Mouse (Mus musculus): ENCODE measurements around the gene Ggps1. TPM values are rescaled to one million over a fixed set of nuclear protein-coding genes. Genes with fewer than 3 reads are reported as not detected.

Ggps1 gene
- polyA plus RNA-seq, 1 experiment from 2014 or later: 50.3 TPM

DNA sequence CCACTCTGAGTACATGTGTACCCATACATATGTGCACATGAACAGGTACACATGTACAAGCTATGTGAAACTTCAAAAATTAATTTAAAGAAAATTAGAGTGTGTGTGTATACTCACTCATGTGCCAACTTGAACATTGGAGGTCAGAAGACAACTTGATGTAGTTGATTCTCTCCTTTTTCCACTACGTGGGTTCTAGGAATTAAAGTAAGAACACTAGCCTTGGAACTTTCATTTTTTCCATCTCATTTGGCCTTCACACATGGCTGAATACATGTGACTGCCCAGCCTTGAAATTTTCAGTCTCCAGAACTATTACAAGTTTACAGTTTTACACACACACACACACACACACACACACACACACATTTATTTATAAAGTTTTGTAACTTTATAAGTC lies 6.0 kb upstream of the Ggps1 start:
- no peak for ATAC-seq (ENCODE audit: insufficient read depth)
- no peak for DNase-seq
- Histone ChIP-seq H3K4me3 (ENCODE audit: low read depth, low read length) (no peak overlapping the region), H3K4me2 (no peak overlapping the region), H3K9me3 (ENCODE audit: low read depth, low read length) (no peaks in the 10 kb centered on the region), H3K9ac (no peak overlapping the region), H3K4me1 (ENCODE audit: insufficient read depth) (no peaks in the 10 kb centered on the region), H3K27me3 (ENCODE audit: insufficient read depth, low read length) (no peaks in the 10 kb centered on the region), H3K36me3 (ENCODE audit: insufficient read depth) (peaks cover 14% of the 10 kb centered on the region; the same call in 1 of the 2 replicates), H3K27ac (ENCODE audit: low read depth) (no peak overlapping the region)
- whole genome bisulfite sequencing: 91% methylated on average over 1 of the region's 1 CpGs
- no peak for TF ChIP-seq CTCF (IDR thresholded peaks at IDR 0.05; ENCODE audit: low read depth)

DNA sequence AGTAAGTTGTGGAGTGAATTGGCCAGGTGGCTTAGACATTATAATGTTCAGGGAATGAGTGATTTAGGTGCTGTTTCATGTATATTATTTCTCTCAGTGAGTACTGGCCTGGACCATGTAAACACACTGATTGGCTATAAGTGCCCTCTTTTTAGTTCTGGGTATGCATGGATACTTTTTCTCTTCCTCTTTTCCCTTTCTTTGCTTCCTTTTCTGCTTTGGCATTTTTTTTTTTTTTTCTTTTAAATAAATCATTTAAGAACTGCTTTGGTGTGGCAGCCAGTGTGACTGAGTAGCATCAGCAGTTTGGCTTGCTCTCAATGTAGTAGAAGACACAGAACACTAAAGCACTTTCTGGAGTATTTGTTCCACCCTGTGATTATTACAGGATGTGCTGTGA lies 4.7 kb upstream of the Ggps1 start:
- Histone ChIP-seq H3K4me2 (no peak overlapping the region), H3K27me3 (ENCODE audit: insufficient read depth, low read length) (no peaks in the 10 kb centered on the region), H3K36me3 (ENCODE audit: insufficient read depth) (peaks cover 14% of the 10 kb centered on the region; the same call in 1 of the 2 replicates), H3K4me3 (ENCODE audit: low read depth, low read length) (no peak overlapping the region), H3K4me1 (ENCODE audit: insufficient read depth) (no peaks in the 10 kb centered on the region), H3K27ac (ENCODE audit: low read depth) (no peak overlapping the region), H3K9me3 (ENCODE audit: low read depth, low read length) (no peaks in the 10 kb centered on the region), H3K9ac (no peak overlapping the region)
- no peak for DNase-seq
- no peak for ATAC-seq (ENCODE audit: insufficient read depth)
- TF ChIP-seq CTCF (IDR thresholded peaks at IDR 0.05; ENCODE audit: low read depth): no peak

- no peak for DNase-seq
- no peak overlapping the region for H3K4me2 ChIP-seq
These were observed 2.4 kb upstream of the Ggps1 start for GRCm38 (mm10) chr13:14065701-14066100.

GRCm38 (mm10) chr13:14065028-14065380 lies 1.7 kb upstream of the Ggps1 start:
- peak; percentile 24 for DNase-seq
- Histone ChIP-seq H3K9me3 (ENCODE audit: low read depth, low read length) (no peaks in the 10 kb centered on the region), H3K36me3 (ENCODE audit: insufficient read depth) (peaks cover 14% of the 10 kb centered on the region; the same call in 1 of the 2 replicates), H3K27ac (ENCODE audit: low read depth) (no peak overlapping the region), H3K4me1 (ENCODE audit: insufficient read depth) (no peaks in the 10 kb centered on the region; the same call in 1 of the 2 replicates), H3K4me3 (ENCODE audit: low read depth, low read length) (peak overlapping the region; percentile 98), H3K9ac (peak overlapping the region; percentile 98), H3K4me2 (peak overlapping the region; percentile 70), H3K27me3 (ENCODE audit: insufficient read depth, low read length) (no peaks in the 10 kb centered on the region)
- 12% methylated on average over 9 of the region's 9 CpGs for WGBS
- no peak for TF ChIP-seq CTCF (IDR thresholded peaks at IDR 0.05; ENCODE audit: low read depth)
- ATAC-seq (ENCODE audit: insufficient read depth): no peak

More at GRCm38 (mm10) chr13:14065701-14066100, 2.4 kb upstream of the Ggps1 start:
- no peak overlapping the region for H3K4me3 ChIP-seq (ENCODE audit: low read depth, low read length)
- ATAC-seq (ENCODE audit: insufficient read depth): no peak
- TF ChIP-seq CTCF (IDR thresholded peaks at IDR 0.05; ENCODE audit: low read depth): no peak
- no peaks in the 10 kb centered on the region for H3K27me3 ChIP-seq (ENCODE audit: insufficient read depth, low read length)
- H3K36me3 ChIP-seq (ENCODE audit: insufficient read depth): peaks cover 14% of the 10 kb centered on the region; the same call in 1 of the 2 replicates
- WGBS: 50% methylated on average over 1 of the region's 1 CpGs
- H3K27ac ChIP-seq (ENCODE audit: low read depth): no peak overlapping the region
- H3K9ac ChIP-seq: no peak overlapping the region
- H3K4me1 ChIP-seq (ENCODE audit: insufficient read depth): no peaks in the 10 kb centered on the region; the same call in 1 of the 2 replicates
- no peaks in the 10 kb centered on the region for H3K9me3 ChIP-seq (ENCODE audit: low read depth, low read length)

GRCm38 (mm10) chr13:14064341-14065027 lies 1.2 kb upstream of the Ggps1 start:
- DNase-seq: peak; percentile 48
- peak overlapping the region; percentile 98 for H3K9ac ChIP-seq
- no peaks in the 10 kb centered on the region for H3K9me3 ChIP-seq (ENCODE audit: low read depth, low read length)
- ATAC-seq (ENCODE audit: insufficient read depth): no peak
- peak overlapping the region; percentile 70 for H3K4me2 ChIP-seq
- H3K4me3 ChIP-seq (ENCODE audit: low read depth, low read length): peak overlapping the region; percentile 98
- peak overlapping the region; percentile 98 for H3K27ac ChIP-seq (ENCODE audit: low read depth)
- H3K4me1 ChIP-seq (ENCODE audit: insufficient read depth): no peaks in the 10 kb centered on the region; the same call in 1 of the 2 replicates
- peaks cover 17% of the 10 kb centered on the region; the same call in 1 of the 2 replicates for H3K36me3 ChIP-seq (ENCODE audit: insufficient read depth)
- no peak for TF ChIP-seq CTCF (IDR thresholded peaks at IDR 0.05; ENCODE audit: low read depth)
- no peaks in the 10 kb centered on the region for H3K27me3 ChIP-seq (ENCODE audit: insufficient read depth, low read length)
- under 1% methylated on average over 57 of the region's 65 CpGs for WGBS

GRCm38 (mm10) chr13:14063942-14064271 lies 619 bp upstream of the Ggps1 start:
- Histone ChIP-seq H3K27me3 (ENCODE audit: insufficient read depth, low read length) (no peaks in the 10 kb centered on the region), H3K9ac (peak overlapping the region; percentile 98), H3K9me3 (ENCODE audit: low read depth, low read length) (no peaks in the 10 kb centered on the region), H3K27ac (ENCODE audit: low read depth) (peak overlapping the region; percentile 98), H3K4me3 (ENCODE audit: low read depth, low read length) (peak overlapping the region; percentile 98), H3K36me3 (ENCODE audit: insufficient read depth) (peaks cover 17% of the 10 kb centered on the region; the same call in 1 of the 2 replicates), H3K4me2 (peak overlapping the region; percentile 70), H3K4me1 (ENCODE audit: insufficient read depth) (no peaks in the 10 kb centered on the region; the same call in 1 of the 2 replicates)
- TF ChIP-seq CTCF (IDR thresholded peaks at IDR 0.05; ENCODE audit: low read depth): no peak
- ATAC-seq (ENCODE audit: insufficient read depth) (peak; percentile 42), DNase-seq (no peak)
- 0% methylated on average over 22 of the region's 31 CpGs for WGBS

DNA sequence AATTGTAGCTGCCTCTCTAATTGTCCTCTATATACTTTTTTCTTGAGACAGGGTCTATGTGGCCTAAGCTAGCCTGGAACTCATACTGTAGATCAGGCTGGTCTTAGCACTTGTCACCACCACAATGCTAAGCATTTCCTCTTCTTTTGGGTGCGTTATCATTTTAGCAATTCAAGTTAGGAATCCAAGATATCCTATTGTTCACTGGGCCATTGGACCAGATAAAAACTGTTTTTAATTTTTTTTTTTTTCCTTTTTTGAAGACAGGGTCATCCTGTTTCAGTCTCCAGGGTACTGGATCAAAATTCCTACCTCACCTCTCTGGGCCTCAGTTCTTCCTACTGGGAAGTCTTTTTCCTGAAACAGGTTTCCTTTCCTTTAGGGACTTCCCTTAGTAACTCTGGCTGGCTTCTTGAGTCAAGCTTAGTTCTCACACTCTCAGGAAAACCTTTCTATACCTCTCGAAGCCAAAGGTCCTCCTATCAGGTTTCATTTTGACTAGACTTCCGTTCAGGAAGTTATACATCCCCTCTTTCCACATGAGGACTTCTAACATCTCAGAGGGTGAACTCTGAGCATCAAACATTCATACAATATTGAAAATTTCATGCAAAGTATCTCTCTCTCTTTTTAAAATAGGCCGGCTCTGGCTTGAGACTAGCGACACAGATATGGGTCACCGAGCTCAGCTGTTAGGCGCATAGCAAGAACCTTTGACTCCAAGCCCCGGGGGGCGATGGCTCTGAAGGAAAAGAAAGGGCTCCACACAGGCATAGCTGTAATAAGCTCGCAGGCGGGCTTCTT lies 877 bp downstream of the Ggps1 start:
- 5% methylated on average over 11 of the region's 11 CpGs for WGBS
- peaks cover 10% of the 10 kb centered on the region; the same call in 1 of the 2 replicates for H3K36me3 ChIP-seq (ENCODE audit: insufficient read depth)
- DNase-seq (peak; percentile 19), ATAC-seq (ENCODE audit: insufficient read depth) (no peak)
- H3K27me3 ChIP-seq (ENCODE audit: insufficient read depth, low read length): no peaks in the 10 kb centered on the region
- H3K4me3 ChIP-seq (ENCODE audit: low read depth, low read length): peak overlapping the region; percentile 98
- no peaks in the 10 kb centered on the region for H3K9me3 ChIP-seq (ENCODE audit: low read depth, low read length)
- peak overlapping the region; percentile 90 for H3K27ac ChIP-seq (ENCODE audit: low read depth)
- H3K4me1 ChIP-seq (ENCODE audit: insufficient read depth): no peaks in the 10 kb centered on the region; the same call in 1 of the 2 replicates
- TF ChIP-seq CTCF (IDR thresholded peaks at IDR 0.05; ENCODE audit: low read depth): no peak
- H3K4me2 ChIP-seq: peak overlapping the region; percentile 79
- peak overlapping the region; percentile 71 for H3K9ac ChIP-seq

Data from lung, embryonic 14.5 days (tissue).